Mouse (Mus musculus) embryo, embryonic 10 days (tissue): ENCODE results near the gene Sema6d.

Experiments used
- DNase-seq: peaks from one replicate; pipeline ENCODE4 v3.0.0-alpha.2; 2015; ENCODE audit warnings: low spot score

The Sema6d gene

GRCm38 (mm10) chr2:124293601-124294000 is 203.8 kb downstream of the Sema6d start:
- no peak for DNase-seq

- no peak for DNase-seq
Observed at GRCm38 (mm10) chr2:124298351-124298750, 208.6 kb downstream of the Sema6d start.

- peak; percentile 26 for DNase-seq
Observed at GRCm38 (mm10) chr2:124298872-124299271, 209.1 kb downstream of the Sema6d start.

GRCm38 (mm10) chr2:124308605-124309004 is 218.8 kb downstream of the Sema6d start:
- no peak for DNase-seq

- DNase-seq, result no peak
Observed at GRCm38 (mm10) chr2:124309361-124310128, 219.8 kb downstream of the Sema6d start.

- DNase-seq, result no peak
Observed at GRCm38 (mm10) chr2:124322528-124323215, 232.9 kb downstream of the Sema6d start.

- DNase-seq, result no peak
Observed at GRCm38 (mm10) chr2:124324107-124324724, 234.4 kb downstream of the Sema6d start.

- DNase-seq, result no peak
Observed at GRCm38 (mm10) chr2:124329473-124330130, 239.8 kb downstream of the Sema6d start.

- no peak for DNase-seq
Observed at GRCm38 (mm10) chr2:124332890-124333289, 243.1 kb downstream of the Sema6d start.

GRCm38 (mm10) chr2:124334655-124335054 is 244.9 kb downstream of the Sema6d start:
- peak; percentile 13 for DNase-seq

GRCm38 (mm10) chr2:124338296-124338695 is 248.5 kb downstream of the Sema6d start:
- DNase-seq, result no peak

GRCm38 (mm10) chr2:124354191-124354590 is 264.4 kb downstream of the Sema6d start:
- DNase-seq, result no peak

GRCm38 (mm10) chr2:124354716-124355115 is 264.9 kb downstream of the Sema6d start:
- DNase-seq, result no peak

- no peak for DNase-seq
Observed at GRCm38 (mm10) chr2:124369291-124369690, 279.5 kb downstream of the Sema6d start.

- no peak for DNase-seq
Observed at GRCm38 (mm10) chr2:124369991-124370390, 280.2 kb downstream of the Sema6d start.

GRCm38 (mm10) chr2:124371363-124371762 is 281.6 kb downstream of the Sema6d start:
- DNase-seq, result no peak

GRCm38 (mm10) chr2:124385053-124385452 is 295.3 kb downstream of the Sema6d start:
- DNase-seq, result no peak

- DNase-seq, result no peak
Observed at GRCm38 (mm10) chr2:124385722-124386121, 296.0 kb downstream of the Sema6d start.

- peak; percentile 19 for DNase-seq
Observed at GRCm38 (mm10) chr2:124388269-124388668, 298.5 kb downstream of the Sema6d start.

GRCm38 (mm10) chr2:124396733-124397132 is 307.0 kb downstream of the Sema6d start:
- no peak for DNase-seq

GRCm38 (mm10) chr2:124397304-124397703 is 307.5 kb downstream of the Sema6d start:
- DNase-seq, result no peak

GRCm38 (mm10) chr2:124399611-124400010 is 309.8 kb downstream of the Sema6d start:
- DNase-seq, result no peak
